Mouse (Mus musculus) G1E (cell line): ENCODE data around the gene Fam19a2. TPM values are rescaled to one million over a fixed set of nuclear protein-coding genes. Genes with fewer than 3 reads are reported as not detected.

Source experiments
- ATAC-seq: 2 replicates; pipeline ENCODE4 v1.8.0; 2016; ENCODE audit warnings: mild to moderate bottlenecking; ENCODE audit not compliant: insufficient number of reproducible peaks, poor library complexity, low FRiP score, severe bottlenecking; ENCODE audit errors: extremely low read depth
- DNase-seq: peaks from one replicate; pipeline ENCODE4 v3.0.0; 2012; ENCODE audit warnings: low spot score
- H3K27me3 ChIP-seq: 2 replicates; pipeline ENCODE4 v1.6.1; 2012; ENCODE audit warnings: mild to moderate bottlenecking, low read length, inconsistent platforms; ENCODE audit not compliant: insufficient read depth
- H3K36me3 ChIP-seq: replicated peaks from 2 replicates; pipeline ENCODE3; 2012; ENCODE audit warnings: mild to moderate bottlenecking, inconsistent platforms
- H3K4me1 ChIP-seq: 2 replicates; pipeline ENCODE4 v1.6.1; 2012; ENCODE audit warnings: low read depth, low read length, inconsistent platforms, mixed read lengths; ENCODE audit not compliant: insufficient read depth
- H3K4me3 ChIP-seq: 2 replicates; pipeline ENCODE4 v1.5.1; 2012; ENCODE audit warnings: low read depth, mild to moderate bottlenecking, inconsistent platforms, low read length, moderate library complexity, mixed read lengths
- H3K9me3 ChIP-seq: replicated peaks from 2 replicates; pipeline ENCODE4 v1.6.1; 2012; ENCODE audit warnings: inconsistent platforms
- CTCF ChIP-seq: IDR thresholded peaks from 2 replicates; pipeline ENCODE4 v1.5.1; 2012; ENCODE audit warnings: low read depth, low read length, inconsistent platforms, mixed read lengths
- GATA1 ChIP-seq: IDR thresholded peaks from 2 replicates; pipeline ENCODE4 v1.6.1; 2012; ENCODE audit warnings: borderline replicate concordance, low read length, inconsistent platforms, mixed read lengths
- GATA2 ChIP-seq: IDR thresholded peaks from 2 replicates; pipeline ENCODE4 v1.6.1; 2012; ENCODE audit warnings: low read depth, low read length, inconsistent platforms, borderline replicate concordance
- POLR2AphosphoS5 ChIP-seq: IDR thresholded peaks from 2 replicates; pipeline ENCODE4 v1.6.1; 2012; ENCODE audit warnings: low read depth, low read length, inconsistent platforms; ENCODE audit not compliant: insufficient replicate concordance
- TAL1 ChIP-seq: conservative IDR thresholded peaks from 2 replicates; pipeline ENCODE4 v1.6.1; 2012; ENCODE audit warnings: low read depth, low read length, inconsistent platforms, mixed read lengths
- polyA plus RNA-seq: library from polyadenylated mRNA; stranded (reverse); fragments of >175 nt; gene quantifications from 2 replicates; pipeline ENCODE4 v1.2.3, GENCODE M21; 2012
- total RNA-seq, 2 experiments: library from RNA; stranded (forward) in 1 of 2; stranded (reverse) in 1 of 2; fragments of 200-1000 nt in 1 of 2; fragments of >200 nt in 1 of 2; fragmentation: Nextera tagmentation in 1 of 2; gene quantifications; 2 replicates each; pipeline ENCODE4 v1.2.3; 2014 to 2017

The Fam19a2 gene
- total and polyA plus RNA-seq, 3 experiments, result 0.05 TPM; not detected in 2

- no peak overlapping the region for H3K4me3 ChIP-seq
- no peaks in the 10 kb centered on the region for H3K36me3 ChIP-seq
- H3K27me3 ChIP-seq, result no peaks in the 10 kb centered on the region
- H3K4me1 ChIP-seq, result no peaks in the 10 kb centered on the region
- H3K9me3 ChIP-seq, result peaks cover 27% of the 10 kb centered on the region
- ATAC-seq (no peak), DNase-seq (no peak)
- TF ChIP-seq GATA1 (no peak), TAL1 (no peak), CTCF (no peak), POLR2AphosphoS5 (no peak), GATA2 (no peak)
These were observed 173.8 kb downstream of the Fam19a2 start for GRCm38 (mm10) chr10:123437576-123437975.

- no peaks in the 10 kb centered on the region for H3K27me3 ChIP-seq
- TF ChIP-seq CTCF (no peak), TAL1 (no peak), POLR2AphosphoS5 (no peak), GATA2 (no peak), GATA1 (no peak)
- peaks cover 11% of the 10 kb centered on the region for H3K9me3 ChIP-seq
- no peaks in the 10 kb centered on the region for H3K4me1 ChIP-seq
- H3K36me3 ChIP-seq, result no peaks in the 10 kb centered on the region
- ATAC-seq, result no peak
- DNase-seq, result no peak
- no peak overlapping the region for H3K4me3 ChIP-seq
These were observed 193.0 kb downstream of the Fam19a2 start for GRCm38 (mm10) chr10:123456800-123457199.

GRCm38 (mm10) chr10:123460466-123460865, 196.7 kb downstream of the Fam19a2 start:
- Histone ChIP-seq H3K27me3 (no peaks in the 10 kb centered on the region), H3K9me3 (peaks cover 16% of the 10 kb centered on the region), H3K4me1 (no peaks in the 10 kb centered on the region), H3K36me3 (no peaks in the 10 kb centered on the region), H3K4me3 (no peak overlapping the region)
- no peak for DNase-seq
- no peak for TF ChIP-seq GATA2
- TF ChIP-seq GATA1, result no peak
- TF ChIP-seq TAL1, result no peak
- no peak for TF ChIP-seq CTCF
- no peak for TF ChIP-seq POLR2AphosphoS5
- ATAC-seq, result no peak

DNA sequence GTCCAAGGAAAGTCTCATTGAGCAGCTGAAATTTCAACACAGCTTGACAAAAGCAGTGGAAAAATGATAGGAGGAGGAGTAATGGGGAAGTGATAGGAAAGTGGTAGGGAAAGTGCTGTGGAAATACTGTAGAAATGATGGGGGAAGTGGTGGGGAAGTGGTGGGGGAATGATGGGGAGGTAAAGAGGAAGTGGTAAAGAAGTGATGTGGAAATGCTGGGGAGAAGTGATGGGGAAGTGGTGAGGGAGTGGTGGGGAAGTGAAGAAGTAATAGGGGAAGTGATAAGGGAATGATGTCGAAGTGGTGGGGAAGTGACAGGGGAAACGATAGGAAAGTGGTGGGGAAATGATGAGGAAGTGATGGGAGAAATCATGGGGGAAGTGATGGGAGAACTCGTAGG, 198.5 kb downstream of the Fam19a2 start:
- no peaks in the 10 kb centered on the region for H3K36me3 ChIP-seq
- H3K4me1 ChIP-seq, result no peaks in the 10 kb centered on the region
- H3K9me3 ChIP-seq, result peaks cover 13% of the 10 kb centered on the region; the same call in 1 of the 2 replicates
- no peak overlapping the region for H3K4me3 ChIP-seq
- no peak for ATAC-seq
- TF ChIP-seq GATA2 (no peak), POLR2AphosphoS5 (no peak), CTCF (no peak), GATA1 (no peak), TAL1 (no peak)
- no peak for DNase-seq
- no peaks in the 10 kb centered on the region for H3K27me3 ChIP-seq

DNA sequence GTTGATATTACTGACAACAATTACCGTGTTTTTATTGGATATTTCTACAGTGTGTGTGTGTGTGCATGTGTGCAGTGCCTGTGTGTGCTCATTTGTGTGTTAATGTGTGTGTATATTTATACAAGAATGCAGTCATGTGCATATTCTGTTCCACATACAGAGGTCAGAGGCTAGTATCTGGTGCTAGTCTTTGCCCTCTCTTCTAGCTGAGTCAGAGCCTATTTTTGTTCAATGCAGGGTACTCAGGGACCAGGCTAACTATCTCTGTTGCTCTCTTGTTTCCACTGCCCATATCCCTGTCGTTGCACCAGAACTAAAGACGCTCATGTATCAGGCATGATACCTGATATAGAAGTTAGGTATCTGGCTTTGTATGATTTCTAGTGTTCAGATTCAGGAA, 251.0 kb downstream of the Fam19a2 start:
- Histone ChIP-seq H3K9me3 (peaks cover 2% of the 10 kb centered on the region; the same call in 1 of the 2 replicates), H3K4me3 (no peak overlapping the region), H3K36me3 (no peaks in the 10 kb centered on the region), H3K4me1 (no peaks in the 10 kb centered on the region), H3K27me3 (no peaks in the 10 kb centered on the region)
- DNase-seq (no peak), ATAC-seq (no peak)
- TF ChIP-seq TAL1, result no peak
- TF ChIP-seq POLR2AphosphoS5, result no peak
- TF ChIP-seq GATA2, result no peak

DNA sequence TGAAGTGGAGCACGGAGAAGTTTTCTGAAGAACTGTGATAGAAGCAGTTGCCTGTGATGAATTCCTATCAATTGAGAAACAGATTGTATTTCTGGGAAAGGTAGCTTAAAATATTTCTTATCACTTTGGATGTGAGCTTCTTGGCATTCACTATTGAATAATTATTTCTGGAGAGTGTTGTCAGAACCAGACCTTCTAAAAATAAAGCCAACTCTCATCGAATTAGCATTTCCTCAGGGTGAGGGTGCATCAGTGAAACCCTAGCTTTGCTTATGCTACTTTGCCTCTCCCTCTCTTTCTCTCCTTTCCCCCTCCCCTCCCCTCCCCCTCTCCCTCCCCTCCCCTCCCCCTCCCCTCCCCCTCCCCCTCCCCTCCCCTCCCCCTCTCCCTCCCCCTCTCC, 256.8 kb downstream of the Fam19a2 start:
- Histone ChIP-seq H3K4me3 (no peak overlapping the region), H3K9me3 (peaks cover 14% of the 10 kb centered on the region), H3K36me3 (no peaks in the 10 kb centered on the region), H3K27me3 (no peaks in the 10 kb centered on the region), H3K4me1 (no peaks in the 10 kb centered on the region)
- ATAC-seq (no peak), DNase-seq (no peak)
- no peak for TF ChIP-seq GATA1
- no peak for TF ChIP-seq TAL1
- no peak for TF ChIP-seq POLR2AphosphoS5
- TF ChIP-seq CTCF, result no peak
- no peak for TF ChIP-seq GATA2

DNA sequence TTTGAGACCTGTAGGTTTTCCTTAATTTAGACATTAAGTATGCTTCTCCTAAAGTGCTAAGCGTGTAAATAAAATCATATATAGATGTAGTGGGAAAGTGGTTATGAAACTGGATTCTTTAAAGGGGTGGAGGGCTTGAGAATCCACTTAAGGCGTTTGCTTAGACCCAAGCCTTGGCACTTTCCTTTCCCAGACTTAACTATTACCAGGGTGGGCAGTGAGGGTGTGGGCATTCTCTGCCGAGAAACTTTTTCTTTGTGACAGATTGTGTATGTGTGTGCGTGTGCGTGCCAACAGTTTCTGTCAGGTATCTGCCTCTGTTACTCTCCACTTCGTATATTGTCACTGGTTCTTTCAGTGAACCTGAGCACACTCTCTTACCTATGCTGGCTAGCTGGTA, 257.4 kb downstream of the Fam19a2 start:
- Histone ChIP-seq H3K4me3 (no peak overlapping the region), H3K4me1 (no peaks in the 10 kb centered on the region), H3K36me3 (no peaks in the 10 kb centered on the region), H3K27me3 (no peaks in the 10 kb centered on the region), H3K9me3 (peaks cover 15% of the 10 kb centered on the region)
- no peak for DNase-seq
- ATAC-seq, result no peak
- TF ChIP-seq CTCF, result no peak
- no peak for TF ChIP-seq TAL1
- no peak for TF ChIP-seq GATA1
- no peak for TF ChIP-seq POLR2AphosphoS5
- no peak for TF ChIP-seq GATA2
